Mouse (Mus musculus) adrenal gland (tissue): ENCODE data around the gene Zfp961.
"Not testable (repeated sequence)": the region's sequence is repeated elsewhere in the genome, so short reads cannot be mapped to it uniquely, and the experiment has no call there.

Experiments
- intact Hi-C: fragments of 180-260 bp; cut with DNase I; formaldehyde crosslinking; loops from one replicate; pipeline ENCODE4 v1.15.1; 2025

Gene Zfp961

DNA sequence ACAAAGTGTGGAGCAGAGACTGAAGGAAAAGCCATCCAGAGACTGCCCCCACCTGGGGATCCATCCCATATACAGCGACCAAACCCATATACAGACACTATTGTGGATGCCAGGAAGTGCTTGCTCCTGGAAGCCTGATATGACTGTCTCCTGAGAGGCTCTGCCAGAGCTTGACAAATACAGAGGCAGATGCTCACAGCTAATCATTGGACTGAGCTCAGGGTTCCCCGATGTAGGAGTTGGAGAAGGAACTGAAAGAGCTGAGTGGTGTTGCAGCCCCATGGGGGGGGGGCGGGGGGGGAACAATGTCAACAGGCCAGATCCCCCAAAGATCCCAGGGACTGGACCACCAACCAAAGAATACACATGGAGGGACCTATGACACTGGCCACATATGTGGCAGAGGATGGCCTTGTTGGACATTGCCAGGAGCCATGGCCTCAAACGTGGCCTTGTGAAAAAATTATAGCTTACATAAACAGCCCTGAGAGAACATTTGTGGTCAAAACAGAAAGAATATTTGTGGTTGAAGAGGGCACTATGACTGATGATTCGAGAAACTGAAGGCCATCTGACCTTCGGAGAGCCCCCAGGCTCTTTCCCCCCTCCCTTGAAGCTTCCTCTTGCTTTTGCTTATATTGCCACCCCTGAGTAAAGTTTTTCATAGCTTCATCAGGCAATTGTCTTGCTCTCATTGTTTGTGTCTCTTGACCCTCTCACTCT is 62.8 kb downstream of the Zfp961 start:
- intact Hi-C loops = not testable (repeated sequence)

- intact Hi-C loops = not testable (repeated sequence)
Measured at GRCm38 (mm10) chr8:72017339-72017738, 66.5 kb downstream of the Zfp961 start.

DNA sequence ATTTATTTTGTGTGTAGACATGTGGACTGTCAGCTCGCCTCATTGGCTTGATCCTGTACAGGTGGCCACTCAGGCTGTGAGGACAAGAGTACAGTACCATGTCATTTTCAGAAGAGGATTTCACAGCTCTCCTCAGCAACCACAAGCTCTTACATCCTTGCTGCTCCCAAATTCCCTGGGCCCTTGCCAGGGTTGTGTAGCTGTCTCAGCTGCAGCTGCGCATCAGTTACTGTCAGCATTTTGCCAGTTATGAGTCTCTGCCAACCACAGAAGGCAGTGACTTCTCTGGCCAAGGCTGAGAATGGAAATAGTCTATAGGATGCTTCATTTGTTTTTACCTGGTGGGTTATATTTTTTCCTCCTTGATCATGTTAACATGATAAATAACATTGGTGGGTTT is 67.3 kb downstream of the Zfp961 start:
- intact Hi-C loops = no loop called here

DNA sequence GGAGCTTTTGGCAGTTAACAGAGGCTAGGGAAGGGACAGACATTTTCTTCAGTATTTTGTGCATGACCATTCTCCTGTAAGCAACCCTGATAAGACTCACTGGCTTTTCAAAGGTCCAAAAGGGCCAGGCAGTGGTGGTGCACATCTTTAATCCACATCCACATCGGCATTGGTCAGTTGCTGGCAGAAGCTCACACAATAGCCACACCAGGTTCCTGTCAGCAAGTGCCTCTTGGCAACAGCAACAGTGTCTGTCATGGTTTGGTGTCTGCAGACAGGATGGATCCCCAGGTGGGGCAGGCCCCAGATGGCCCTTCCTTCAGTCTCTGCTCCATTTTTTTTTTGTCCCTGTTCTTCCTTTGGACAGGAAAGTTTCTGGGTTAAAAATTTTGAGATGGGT is 68.2 kb downstream of the Zfp961 start:
- intact Hi-C loops = not testable (repeated sequence)

DNA sequence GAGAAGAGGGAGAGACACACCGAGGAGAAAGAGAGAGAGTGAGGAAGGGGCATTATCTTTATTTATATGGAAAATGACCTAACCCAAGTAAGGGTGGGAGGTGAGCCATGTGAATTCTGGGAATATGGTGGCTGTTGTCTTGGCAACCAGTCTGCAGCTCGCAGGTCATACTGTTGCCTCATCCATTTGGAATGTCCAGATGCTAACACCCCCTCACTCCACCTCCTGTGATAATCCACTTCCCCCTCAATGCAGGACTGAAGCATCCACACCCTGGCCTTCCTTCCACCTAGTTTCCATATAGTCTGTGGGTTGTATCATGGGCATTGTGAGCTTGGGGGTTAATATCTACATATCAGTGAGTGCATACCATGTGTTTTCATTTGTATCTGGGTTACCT is 69.0 kb downstream of the Zfp961 start:
- intact Hi-C loops = no loop called here

DNA sequence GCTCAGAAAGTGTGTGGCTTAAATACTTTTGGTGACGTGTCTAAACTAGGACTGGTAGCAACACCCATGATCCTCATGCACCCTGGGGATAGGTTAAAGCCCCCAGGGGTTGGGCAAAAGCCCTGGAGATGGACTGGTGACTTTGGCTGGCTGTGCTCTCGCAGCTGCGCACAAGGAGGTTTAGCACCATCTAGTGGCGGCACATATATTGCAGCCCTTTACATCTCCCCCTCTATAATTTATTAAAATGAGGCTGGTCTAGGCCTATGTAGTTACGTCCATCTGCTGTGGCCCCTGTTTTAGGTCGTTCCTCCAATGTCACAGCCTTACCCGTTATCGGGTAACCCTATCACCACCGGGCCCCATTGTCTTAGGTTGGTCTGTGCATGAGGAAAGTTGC is 74.0 kb downstream of the Zfp961 start:
- intact Hi-C loops = not testable (repeated sequence)

- intact Hi-C loops = not testable (repeated sequence)
Measured at GRCm38 (mm10) chr8:72032926-72033325, 82.1 kb downstream of the Zfp961 start.

DNA sequence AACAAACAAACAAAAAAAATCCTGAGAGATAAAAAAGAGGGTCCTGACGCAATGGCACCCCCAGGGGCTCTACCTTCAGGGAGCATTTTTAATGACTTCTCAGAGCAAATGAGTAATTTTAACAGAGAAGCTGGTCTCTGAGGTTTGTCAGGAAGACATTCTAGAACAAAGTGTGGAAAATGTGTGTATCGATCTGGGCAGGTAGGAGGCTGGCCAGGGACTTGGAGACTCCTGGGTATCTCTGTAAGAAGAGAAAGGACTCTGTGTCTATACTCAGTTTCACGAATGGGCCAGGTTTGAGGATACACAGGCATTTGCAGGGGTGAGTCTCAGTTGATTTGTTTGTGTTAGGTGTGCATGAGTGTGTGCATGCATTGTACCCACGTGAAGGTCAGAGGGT is 90.1 kb downstream of the Zfp961 start, which contains the start of gene Olfr372:
Gene Olfr372, plus strand, starts transcription at position 301 of the 400 bp plus-strand sequence.
- intact Hi-C loops = loop anchor here (5.0 kb wide), 1 partner anchor 46 kb away; no protein-coding TSS in a partner anchor

DNA sequence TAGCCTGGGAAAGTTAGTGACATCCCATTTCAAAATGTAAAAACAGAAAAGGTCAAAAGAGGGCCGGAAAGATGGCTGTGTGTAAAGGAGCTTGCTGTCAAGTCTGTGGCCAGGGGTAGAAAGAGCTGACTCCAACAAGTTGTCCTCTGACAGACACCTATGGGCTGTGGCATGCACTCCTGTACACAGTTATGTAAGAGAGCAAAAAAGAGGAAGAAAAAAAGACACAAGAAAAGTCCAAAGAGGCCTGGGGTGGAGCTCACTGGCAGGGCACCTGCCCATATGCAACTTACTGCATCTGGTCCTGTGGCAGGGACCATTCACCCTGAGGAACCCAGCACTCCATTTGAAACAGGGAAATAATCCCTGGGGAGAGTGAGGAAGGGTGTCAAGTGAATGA is 91.7 kb downstream of the Zfp961 start:
- intact Hi-C loops = loop anchor here (5.0 kb wide), 1 partner anchor 45 kb away; no protein-coding TSS in a partner anchor
